Mouse (Mus musculus): ENCODE measurements around the gene Gpr87.

GRCm38 (mm10) chr3:59230912-59231311, 36.0 kb upstream of the Gpr87 start:
- TF ChIP-seq CTCF (IDR thresholded peaks at IDR 0.05 in 2 of 3, conservative IDR thresholded peaks at IDR 0.05 in 1 of 3; ENCODE audit: control insufficient read depth in 1 of 3, insufficient read depth in 1 of 3, low read depth in 2 of 3, low read length in 3 of 3, poor library complexity in 1 of 3, severe bottlenecking in 1 of 3) (no peak), MYC (IDR thresholded peaks at IDR 0.05; ENCODE audit: low read depth, low read length) (no peak), POLR2A (IDR thresholded peaks at IDR 0.05; ENCODE audit: control insufficient read depth in 1 of 2, insufficient read depth in 1 of 2, low read depth in 1 of 2, low read length in 2 of 2, poor library complexity in 1 of 2) (no peak), GATA1 (IDR thresholded peaks at IDR 0.05; ENCODE audit: low read depth, low read length) (no peak), ZC3H11A (IDR thresholded peaks at IDR 0.05; ENCODE audit: low read depth, low read length) (no peak), MAX (IDR thresholded peaks at IDR 0.05; ENCODE audit: low read length) (no peak), MYB (IDR thresholded peaks at IDR 0.05; ENCODE audit: low read depth, low read length) (no peak), SMC3 (IDR thresholded peaks at IDR 0.05; ENCODE audit: low read depth, low read length) (no peak), NELFE (IDR thresholded peaks at IDR 0.05; ENCODE audit: low read depth, low read length) (no peak), ELF1 (IDR thresholded peaks at IDR 0.05; ENCODE audit: low read depth, low read length) (no peak)
